Mouse (Mus musculus) MEL (cell line): ENCODE measurements around the gene Lnx2. TPM values are rescaled to one million over a fixed set of nuclear protein-coding genes. Genes with fewer than 3 reads are reported as not detected.

ENCODE experiments used
- DNase-seq: peaks from one replicate; pipeline ENCODE4 v3.0.0; 2011; ENCODE audit warnings: low read depth, low spot score
- H3K27ac ChIP-seq: 2 replicates; pipeline ENCODE4 v1.5.1; 2012; ENCODE audit warnings: low read depth, mild to moderate bottlenecking, control low read depth, low read length, moderate library complexity; ENCODE audit not compliant: control insufficient read depth
- H3K27me3 ChIP-seq, 2 experiments: fragments of 150-350 bp in 1 of 2; sonication (generic) in 1 of 2; 2 replicates each; pipeline ENCODE4 v1.6.1; 2012; ENCODE audit warnings: low read length in 2 of 2, mild to moderate bottlenecking in 2 of 2, improper control_type of control experiment in 1 of 2, moderate library complexity in 1 of 2; ENCODE audit not compliant: insufficient read depth in 2 of 2, control insufficient read depth in 1 of 2
- H3K36me3 ChIP-seq, 2 experiments: 2 replicates each; pipeline ENCODE4 v1.6.1; 2012 to 2014; ENCODE audit warnings: low read length in 2 of 2, improper control_type of control experiment in 1 of 2, inconsistent platforms in 1 of 2, mild to moderate bottlenecking in 1 of 2; ENCODE audit not compliant: insufficient read depth in 2 of 2, control insufficient read depth in 1 of 2
- H3K4me1 ChIP-seq, 2 experiments: fragments of 150-350 bp in 1 of 2; sonication (generic) in 1 of 2; 2 replicates each; pipeline ENCODE4 v1.6.1; 2012; ENCODE audit warnings: low read length in 2 of 2, improper control_type of control experiment in 1 of 2, mild to moderate bottlenecking in 1 of 2; ENCODE audit not compliant: insufficient read depth in 2 of 2, control insufficient read depth in 1 of 2
- H3K4me3 ChIP-seq, 2 experiments: fragments of 150-350 bp in 1 of 2; sonication (generic) in 1 of 2; 2 replicates each; pipeline ENCODE4 v1.5.1; 2012; ENCODE audit warnings: low read depth in 2 of 2, low read length in 2 of 2, mild to moderate bottlenecking in 2 of 2, moderate library complexity in 2 of 2, control low read depth in 1 of 2, improper control_type of control experiment in 1 of 2; ENCODE audit not compliant: control insufficient read depth in 1 of 2, insufficient read depth in 1 of 2
- H3K79me2 ChIP-seq: 2 replicates; pipeline ENCODE4 v1.6.1; 2012; ENCODE audit warnings: mild to moderate bottlenecking, low read length, moderate library complexity; ENCODE audit not compliant: control insufficient read depth, poor library complexity, insufficient read depth
- H3K9ac ChIP-seq: 2 replicates; pipeline ENCODE4 v1.6.1; 2012; ENCODE audit warnings: low read depth, mild to moderate bottlenecking, control low read depth, low read length, moderate library complexity; ENCODE audit not compliant: control insufficient read depth, poor library complexity, severe bottlenecking
- H3K9me3 ChIP-seq: fragments of 150-350 bp; sonication (generic); replicated peaks from 2 replicates; pipeline ENCODE4 v1.6.1; 2012; ENCODE audit warnings: mild to moderate bottlenecking, low read length, improper control_type of control experiment, moderate library complexity; ENCODE audit not compliant: insufficient read depth
- CHD1 ChIP-seq: IDR thresholded peaks from 2 replicates; pipeline ENCODE4 v1.6.1; 2012; ENCODE audit warnings: low read depth, mild to moderate bottlenecking, inconsistent platforms, low read length, improper control_type of control experiment
- CTCF ChIP-seq, 3 experiments: IDR thresholded peaks in 2 of 3; conservative IDR thresholded peaks in 1 of 3; 2 replicates each; pipeline ENCODE4 v1.5.1; 2011 to 2012; ENCODE audit warnings: low read length in 3 of 3, low read depth in 2 of 3, mild to moderate bottlenecking in 2 of 3, improper control_type of control experiment in 1 of 3, inconsistent platforms in 1 of 3, mixed read lengths in 1 of 3, moderate library complexity in 1 of 3; ENCODE audit not compliant: control insufficient read depth in 1 of 3, insufficient read depth in 1 of 3, poor library complexity in 1 of 3, severe bottlenecking in 1 of 3
- ELF1 ChIP-seq: IDR thresholded peaks from 2 replicates; pipeline ENCODE4 v1.6.1; 2014; ENCODE audit warnings: low read depth, mild to moderate bottlenecking, inconsistent platforms, low read length, improper control_type of control experiment, moderate library complexity
- ETS1 ChIP-seq: IDR thresholded peaks from 2 replicates; pipeline ENCODE4 v1.6.1; 2012; ENCODE audit warnings: low read depth, mild to moderate bottlenecking, inconsistent platforms, low read length, improper control_type of control experiment, moderate library complexity
- GATA1 ChIP-seq: IDR thresholded peaks from 2 replicates; pipeline ENCODE4 v1.6.1; 2011; ENCODE audit warnings: low read depth, low read length, improper control_type of control experiment
- HCFC1 ChIP-seq: IDR thresholded peaks from 2 replicates; pipeline ENCODE4 v1.6.1; 2012; ENCODE audit warnings: low read depth, mild to moderate bottlenecking, inconsistent platforms, low read length, improper control_type of control experiment, moderate library complexity
- MAX ChIP-seq: IDR thresholded peaks from 2 replicates; pipeline ENCODE4 v1.6.1; 2011; ENCODE audit warnings: low read length, improper control_type of control experiment
- MAZ ChIP-seq: IDR thresholded peaks from 2 replicates; pipeline ENCODE4 v1.6.1; 2012; ENCODE audit warnings: low read depth, mild to moderate bottlenecking, inconsistent platforms, low read length, improper control_type of control experiment
- MYC ChIP-seq: IDR thresholded peaks from 2 replicates; pipeline ENCODE4 v1.6.1; 2011; ENCODE audit warnings: low read depth, mild to moderate bottlenecking, low read length, improper control_type of control experiment, moderate library complexity
- NRF1 ChIP-seq: IDR thresholded peaks from 2 replicates; pipeline ENCODE4 v1.6.1; 2014; ENCODE audit warnings: low read depth, mild to moderate bottlenecking, inconsistent platforms, low read length, improper control_type of control experiment, moderate library complexity; ENCODE audit not compliant: poor library complexity, insufficient read depth, severe bottlenecking
- POLR2AphosphoS2 ChIP-seq: IDR thresholded peaks from 2 replicates; pipeline ENCODE4 v1.6.1; 2011; ENCODE audit warnings: low read length, improper control_type of control experiment
- RAD21 ChIP-seq: IDR thresholded peaks from 2 replicates; pipeline ENCODE4 v1.6.1; 2011; ENCODE audit warnings: mild to moderate bottlenecking, low read depth, low read length, improper control_type of control experiment
- SMC3 ChIP-seq: IDR thresholded peaks from 2 replicates; pipeline ENCODE4 v1.6.1; 2011; ENCODE audit warnings: low read depth, low read length, improper control_type of control experiment
- TBP ChIP-seq: IDR thresholded peaks from 2 replicates; pipeline ENCODE4 v1.8.0; 2011; ENCODE audit warnings: low read depth, low read length, improper control_type of control experiment
- TCF12 ChIP-seq: IDR thresholded peaks from 2 replicates; pipeline ENCODE4 v1.6.1; 2014; ENCODE audit warnings: low read depth, mild to moderate bottlenecking, inconsistent platforms, low read length, improper control_type of control experiment, moderate library complexity
- USF2 ChIP-seq, 2 experiments: IDR thresholded peaks; 2 replicates each; pipeline ENCODE4 v1.6.1; 2011 to 2012; ENCODE audit warnings: improper control_type of control experiment in 2 of 2, low read length in 2 of 2, borderline replicate concordance in 1 of 2, inconsistent platforms in 1 of 2, low read depth in 1 of 2, mild to moderate bottlenecking in 1 of 2; ENCODE audit not compliant: insufficient read depth in 1 of 2
- ZKSCAN1 ChIP-seq: IDR thresholded peaks from 2 replicates; pipeline ENCODE4 v1.6.1; 2012; ENCODE audit warnings: low read depth, mild to moderate bottlenecking, inconsistent platforms, low read length, improper control_type of control experiment, moderate library complexity
- ZNF384 ChIP-seq: IDR thresholded peaks from 2 replicates; pipeline ENCODE4 v1.6.1; 2012; ENCODE audit warnings: low read depth, mild to moderate bottlenecking, inconsistent platforms, low read length, improper control_type of control experiment
- polyA plus RNA-seq, 2 experiments: library from polyadenylated mRNA; stranded (reverse) in 1 of 2; unstranded in 1 of 2; fragments of >175 nt in 1 of 2; fragments of >200 nt in 1 of 2; gene quantifications; 2 replicates each; pipeline versions ENCODE4 v1.2.1 to v1.2.4; 2012; ENCODE audit warnings: low replicate concordance in 2 of 2, low read depth in 1 of 2; ENCODE audit not compliant: insufficient read length in 2 of 2, insufficient read depth in 1 of 2, missing spikeins in 1 of 2
- total RNA-seq: library from RNA; depleted of rRNA; stranded (reverse); fragments of 300-350 nt; gene quantifications from 2 replicates; pipeline ENCODE4 v1.2.3, GENCODE M21; 2012

The Lnx2 gene
- total and polyA plus RNA-seq, 3 experiments: 22.0 to 26.1 TPM; not detected in 1

GRCm38 (mm10) chr5:147117027-147117426 lies 40.6 kb upstream of the Lnx2 start:
- Histone ChIP-seq H3K4me3 (no peak overlapping the region), H3K9ac (no peak overlapping the region), H3K36me3 (peaks cover 0 to 4% of the 10 kb centered on the region in 2 experiments; a peak in 1 of 4 replicates), H3K4me1 (no peaks in the 10 kb centered on the region), H3K9me3 (no peaks in the 10 kb centered on the region), H3K79me2 (no peaks in the 10 kb centered on the region), H3K27me3 (no peaks in the 10 kb centered on the region), H3K27ac (no peak overlapping the region)
- no peak for DNase-seq
- TF ChIP-seq TCF12: no peak
- no peak for TF ChIP-seq CHD1
- TF ChIP-seq ZNF384: no peak
- no peak for TF ChIP-seq POLR2AphosphoS2
- no peak for TF ChIP-seq HCFC1
- TF ChIP-seq NRF1: no peak
- no peak for TF ChIP-seq GATA1
- TF ChIP-seq MAZ: no peak
- no peak for TF ChIP-seq ETS1
- TF ChIP-seq TBP: no peak

- Histone ChIP-seq H3K36me3 (peaks cover 0 to 7% of the 10 kb centered on the region in 2 experiments; a peak in 1 of 4 replicates), H3K9ac (no peak overlapping the region), H3K4me1 (no peaks in the 10 kb centered on the region), H3K9me3 (no peaks in the 10 kb centered on the region), H3K79me2 (no peaks in the 10 kb centered on the region), H3K27ac (no peak overlapping the region), H3K4me3 (no peak overlapping the region), H3K27me3 (no peaks in the 10 kb centered on the region)
- no peak for TF ChIP-seq MAX
- TF ChIP-seq RAD21: peak; percentile 20
- peak; percentile 53 to 79 (median 57) for TF ChIP-seq CTCF (IDR thresholded peaks at IDR 0.05 in 2 of 3, conservative IDR thresholded peaks at IDR 0.05 in 1 of 3; ENCODE audit: control insufficient read depth in 1 of 3, insufficient read depth in 1 of 3, low read depth in 2 of 3, low read length in 3 of 3, poor library complexity in 1 of 3, severe bottlenecking in 1 of 3)
- TF ChIP-seq SMC3: peak; percentile 49
- DNase-seq: peak; percentile 32
These were observed 39.2 kb upstream of the Lnx2 start for GRCm38 (mm10) chr5:147115631-147116030.

DNA sequence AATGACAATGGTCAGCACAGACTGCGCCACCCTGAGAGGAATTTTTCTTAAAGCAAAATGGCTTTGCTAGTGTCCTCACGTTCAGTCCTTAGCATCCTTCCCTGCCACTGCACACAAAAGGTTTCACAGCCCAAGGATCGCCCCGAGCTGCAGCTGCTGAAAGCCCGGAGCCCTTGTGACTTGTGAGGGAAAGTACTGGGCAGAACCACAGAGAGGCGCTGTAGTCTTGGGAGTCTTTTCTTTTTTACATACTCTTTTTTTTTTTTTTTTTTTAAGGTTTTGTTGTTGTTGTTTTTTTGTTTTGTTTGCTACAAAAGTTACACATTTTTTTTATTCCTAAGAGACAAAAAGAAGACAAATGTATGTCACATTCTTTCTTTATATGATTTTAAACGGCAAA lies 38.4 kb upstream of the Lnx2 start:
- H3K4me3 ChIP-seq: no peak overlapping the region
- no peak for DNase-seq
- no peaks in the 10 kb centered on the region for H3K4me1 ChIP-seq
- no peak overlapping the region for H3K27ac ChIP-seq
- peaks cover 0 to 13% of the 10 kb centered on the region in 2 experiments; a peak in 1 of 4 replicates for H3K36me3 ChIP-seq
- H3K9ac ChIP-seq: no peak overlapping the region
- H3K9me3 ChIP-seq: no peaks in the 10 kb centered on the region
- no peaks in the 10 kb centered on the region for H3K27me3 ChIP-seq
- no peak for TF ChIP-seq MYC
- 0 out of 2 replicates have a peak, but pooled peaks have one; percentile 1 for TF ChIP-seq RAD21
- peak; percentile 64; the same call in 1 of the 2 replicates for TF ChIP-seq ZNF384
- no peak for TF ChIP-seq MAX
- TF ChIP-seq ZKSCAN1: no peak
- TF ChIP-seq CTCF (IDR thresholded peaks at IDR 0.05 in 2 of 3, conservative IDR thresholded peaks at IDR 0.05 in 1 of 3; ENCODE audit: control insufficient read depth in 1 of 3, insufficient read depth in 1 of 3, low read depth in 2 of 3, low read length in 3 of 3, poor library complexity in 1 of 3, severe bottlenecking in 1 of 3): peak in 1 of 3 experiments; percentile 6; a peak in 1 of 6 replicates
- no peak for TF ChIP-seq USF2 (IDR thresholded peaks at IDR 0.05; ENCODE audit: borderline replicate concordance in 1 of 2, insufficient read depth in 1 of 2, low read depth in 1 of 2, low read length in 2 of 2)
- TF ChIP-seq ELF1: no peak
- no peaks in the 10 kb centered on the region for H3K79me2 ChIP-seq
